Mouse (Mus musculus) embryonic fibroblast, embryonic 13.5 days (primary cell): ENCODE results near the gene Cacna1d.

Experiments
- CTCF ChIP-seq: IDR thresholded peaks from 2 replicates; pipeline ENCODE4 v1.5.1; 2011; ENCODE audit warnings: mild to moderate bottlenecking, control low read depth, low read length, moderate library complexity, borderline replicate concordance; ENCODE audit not compliant: insufficient read depth
- POLR2A ChIP-seq: IDR thresholded peaks from 2 replicates; pipeline ENCODE4 v1.6.1; 2011; ENCODE audit warnings: low read depth, mild to moderate bottlenecking, control low read depth, low read length, moderate library complexity

GRCm38 (mm10) chr14:30033405-30033804 lies 457.9 kb downstream of the Cacna1d start:
- TF ChIP-seq POLR2A (no peak), CTCF (no peak)
